Mouse (Mus musculus) kidney, postnatal 10 days (tissue): Measurements from ENCODE around the gene Kif5a.

Experiments used
- DNase-seq: peaks from one replicate; pipeline ENCODE4 v3.0.0; 2021; ENCODE audit warnings: mixed read lengths

The Kif5a gene

DNA sequence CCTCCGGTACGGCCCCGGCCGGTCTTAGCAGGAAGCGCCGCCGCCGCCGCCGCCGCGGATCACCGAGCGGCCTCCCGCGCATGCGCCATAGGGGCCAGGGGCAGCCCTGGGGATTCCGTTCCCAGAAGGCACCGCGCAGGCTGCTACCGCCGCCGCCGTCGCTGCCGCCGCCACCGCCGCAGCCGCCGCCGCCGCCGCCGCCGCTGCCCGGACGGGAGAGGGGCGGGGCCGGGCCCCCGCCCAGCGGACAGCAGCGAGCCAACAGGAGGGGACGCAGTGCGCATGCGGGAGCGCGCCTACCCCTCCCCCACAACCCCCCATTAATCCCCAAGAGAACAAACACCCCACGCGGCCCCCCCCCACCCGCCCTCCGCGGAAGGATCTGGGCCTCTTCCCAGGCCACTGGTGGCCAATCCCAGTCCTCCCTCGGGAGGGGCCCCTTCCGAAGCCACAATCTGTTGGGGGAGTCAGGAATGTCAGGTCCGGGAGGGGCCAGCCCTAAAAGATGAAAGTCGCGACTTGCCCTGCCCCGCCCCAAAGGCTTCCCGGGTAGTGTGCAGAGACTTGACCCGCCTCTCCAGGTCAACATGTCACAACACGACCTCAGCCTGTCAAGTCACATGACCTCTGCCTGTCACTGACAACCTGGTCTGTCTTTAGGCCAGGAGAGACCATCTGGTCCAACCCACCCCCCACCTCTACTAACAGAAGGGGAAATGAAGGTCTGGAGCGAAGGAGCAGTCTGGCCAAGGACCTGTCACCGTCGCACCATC is 25.8 kb upstream of the Kif5a start, which contains the start of gene Mbd6:
Gene Mbd6 (minus strand): TSS at position 219 of the 773 bp plus-strand sequence.
- peak; percentile 94 for DNase-seq

DNA sequence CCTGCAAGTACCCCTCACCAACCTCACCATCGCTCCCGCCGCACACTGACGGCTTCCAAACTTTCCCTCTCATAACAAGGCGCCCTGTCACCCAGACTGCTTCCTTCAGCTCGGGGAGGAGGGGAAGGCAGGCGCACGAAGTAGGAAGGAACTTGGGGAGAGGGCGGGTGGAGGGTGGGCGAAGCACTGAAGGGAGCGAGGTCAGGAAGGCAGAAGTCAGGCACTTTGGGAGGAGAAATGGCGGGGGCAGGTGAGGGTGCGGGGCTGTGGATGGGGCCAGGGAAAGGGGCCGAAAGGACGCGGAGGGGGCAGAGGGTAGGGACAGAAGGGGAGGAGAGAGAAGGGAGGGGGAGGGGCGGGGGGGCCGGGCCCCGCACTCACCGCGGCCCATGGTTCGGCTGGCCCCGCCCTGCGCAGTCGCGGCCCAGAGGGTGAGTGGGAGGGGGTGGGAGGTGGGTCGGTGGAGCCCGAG is 25.2 kb upstream of the Kif5a start:
- peak; percentile 81 for DNase-seq

DNA sequence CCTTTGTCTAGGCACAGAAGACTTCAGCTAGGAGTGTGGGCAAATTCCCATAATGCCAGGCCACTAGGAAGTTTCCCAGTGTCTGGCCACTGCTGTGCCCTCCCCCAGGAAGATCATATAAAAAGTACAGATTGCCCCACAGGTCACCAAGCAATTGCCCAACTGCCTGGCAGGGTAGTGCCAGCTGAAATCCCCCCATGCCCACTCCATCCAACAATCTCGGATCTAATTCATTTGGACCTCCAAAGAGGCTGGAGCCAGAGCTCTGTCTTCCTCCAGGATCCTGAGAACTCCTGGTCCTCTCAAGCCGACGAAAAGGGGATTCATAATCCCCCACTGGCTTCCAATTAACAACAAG is 24.8 kb upstream of the Kif5a start:
- DNase-seq = no peak

- no peak for DNase-seq
These were observed 24.3 kb upstream of the Kif5a start for GRCm38 (mm10) chr10:127287271-127287935.

DNA sequence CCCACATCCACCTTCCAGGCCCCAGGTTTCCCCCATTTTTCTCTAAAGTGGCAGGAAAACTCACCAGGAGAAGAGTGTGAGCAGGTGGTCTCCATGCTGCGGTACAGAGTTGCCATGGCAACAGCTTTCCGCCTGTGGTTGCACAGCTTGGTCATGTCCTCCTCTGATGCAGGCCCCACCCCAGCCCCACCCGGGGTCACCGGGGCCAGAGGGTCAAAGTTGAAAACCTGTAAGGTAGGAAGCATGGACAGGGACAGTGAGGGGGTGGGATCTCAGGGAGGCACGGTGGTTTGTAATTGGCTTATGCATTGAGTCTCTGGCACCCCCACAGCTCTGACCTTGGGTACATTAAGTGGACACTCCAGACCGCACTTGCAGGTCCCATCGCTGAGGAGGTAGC is 23.6 kb upstream of the Kif5a start:
- DNase-seq = no peak

GRCm38 (mm10) chr10:127286194-127286593 is 23.0 kb upstream of the Kif5a start:
- DNase-seq = no peak

DNA sequence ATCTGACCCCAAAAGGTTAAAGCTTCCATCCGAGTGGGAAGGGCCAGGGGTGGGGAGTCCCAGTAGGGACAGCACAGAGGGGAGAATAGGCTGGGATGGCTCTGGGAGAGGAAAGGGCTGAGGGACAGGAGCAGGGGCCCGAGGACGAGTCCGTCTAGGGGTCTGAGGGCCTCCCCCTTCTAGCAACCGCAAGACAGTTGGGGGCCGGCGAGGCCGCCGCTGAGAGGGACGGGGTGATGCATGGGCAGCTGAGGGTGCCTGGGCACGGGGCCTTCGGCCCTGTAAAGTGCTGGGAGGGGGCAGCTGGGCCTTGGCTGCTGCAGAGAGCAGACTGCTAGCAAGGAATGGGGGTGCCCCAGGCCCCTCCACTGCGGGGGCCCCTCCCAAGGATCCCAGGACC is 22.5 kb upstream of the Kif5a start:
- DNase-seq = no peak

DNA sequence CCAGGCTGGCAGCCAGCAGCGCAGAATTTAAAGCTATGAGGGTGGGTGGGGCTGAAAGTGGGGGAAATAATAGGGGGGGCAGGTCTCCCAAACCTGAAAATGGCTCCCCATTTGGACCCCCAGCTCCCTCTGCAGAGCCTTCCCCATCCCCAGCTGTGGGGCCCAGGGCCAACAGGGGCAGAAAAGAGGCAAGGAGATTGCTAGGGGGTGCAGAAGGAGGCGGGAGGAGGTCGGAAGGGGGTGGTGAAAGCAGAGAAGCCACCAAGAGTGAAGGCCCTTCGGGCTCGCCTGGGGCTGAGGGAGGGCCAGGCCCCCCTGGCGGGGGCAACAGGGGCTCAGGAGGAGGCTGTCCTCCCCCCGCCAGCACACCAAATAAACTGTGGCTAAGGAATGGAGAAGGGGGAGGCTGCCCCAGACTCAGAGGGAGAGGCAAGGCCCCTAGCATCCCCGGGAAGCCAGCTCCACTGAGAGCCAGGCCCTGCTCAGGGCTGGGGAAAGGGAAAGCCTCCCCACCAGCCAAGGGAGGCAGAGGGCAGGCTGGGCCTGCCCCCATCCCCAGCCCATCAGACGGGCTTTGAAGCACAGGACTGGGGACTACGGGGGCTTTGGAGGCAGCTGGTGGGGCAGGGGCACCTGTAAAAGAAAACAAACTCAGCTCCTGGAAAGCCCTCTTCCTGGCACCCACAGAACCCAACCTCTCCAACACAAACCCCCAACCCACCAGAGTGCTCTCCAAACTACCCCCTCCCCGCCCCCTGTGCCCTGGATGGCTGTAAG is 21.8 kb upstream of the Kif5a start:
- DNase-seq = no peak

GRCm38 (mm10) chr10:127284105-127284622 is 21.0 kb upstream of the Kif5a start:
- no peak for DNase-seq

- DNase-seq = no peak
These were observed 19.6 kb upstream of the Kif5a start for GRCm38 (mm10) chr10:127282620-127283215.

- DNase-seq = no peak
These were observed 18.2 kb upstream of the Kif5a start for GRCm38 (mm10) chr10:127281316-127281715.

GRCm38 (mm10) chr10:127279730-127280129 is 16.6 kb upstream of the Kif5a start:
- no peak for DNase-seq

DNA sequence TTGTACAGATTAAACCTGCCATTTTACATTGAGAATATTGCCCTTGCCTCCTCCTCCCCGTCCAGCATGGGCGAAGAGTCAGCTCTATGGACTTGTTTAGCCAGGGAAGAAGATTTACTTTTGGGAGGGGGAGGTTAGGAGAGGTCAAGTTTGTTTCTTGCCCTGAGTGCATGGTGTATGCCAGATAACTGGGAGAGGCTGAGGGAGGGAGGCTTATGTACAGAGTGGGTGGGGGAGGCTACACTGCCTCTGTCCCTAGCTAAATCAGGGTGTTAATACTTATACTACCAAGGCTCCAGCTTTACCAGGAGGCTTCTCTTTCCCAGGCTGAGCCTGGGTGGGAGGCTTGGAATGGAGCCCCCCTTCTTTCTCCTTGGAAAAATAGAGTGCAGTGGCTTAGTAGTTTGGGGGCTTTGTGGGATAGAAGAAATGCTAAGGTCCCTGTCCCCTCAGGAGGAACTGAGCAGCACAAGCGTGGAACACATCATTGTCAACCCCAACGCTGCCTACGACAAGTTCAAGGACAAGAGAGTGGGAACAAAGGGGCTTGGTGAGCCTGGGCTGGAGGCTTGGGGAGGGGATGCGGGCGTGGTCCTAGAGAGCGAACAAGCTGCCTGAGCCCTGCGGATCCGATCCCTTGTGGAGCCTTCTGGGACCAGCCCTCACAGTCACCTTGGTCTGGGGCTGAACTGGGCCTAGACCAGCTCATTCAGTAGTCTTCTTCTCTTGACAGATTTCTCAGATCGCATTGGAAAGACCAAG is 11.3 kb upstream of the Kif5a start:
- no peak for DNase-seq

GRCm38 (mm10) chr10:127272371-127272770 is 9.2 kb upstream of the Kif5a start:
- DNase-seq = no peak

DNA sequence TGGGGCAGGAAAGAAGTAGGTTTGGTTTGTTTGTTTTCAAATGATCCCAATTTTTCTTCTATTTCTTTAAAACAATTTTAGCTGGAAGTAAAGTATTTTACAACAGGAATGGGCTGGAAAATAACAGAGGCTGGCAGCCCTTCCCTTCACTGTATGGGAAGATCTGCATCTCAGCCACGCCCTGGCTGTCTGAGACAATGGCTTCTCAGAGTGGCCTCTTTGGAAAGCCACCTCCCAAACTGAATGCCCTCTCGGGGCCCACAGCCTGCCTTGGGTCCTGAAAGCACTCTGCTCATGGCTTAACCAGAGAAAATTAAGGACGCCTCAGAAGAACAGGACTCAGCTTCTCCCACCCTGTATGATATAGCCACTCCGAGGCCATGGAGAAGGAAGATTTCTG is 6.7 kb upstream of the Kif5a start:
- DNase-seq = no peak

DNA sequence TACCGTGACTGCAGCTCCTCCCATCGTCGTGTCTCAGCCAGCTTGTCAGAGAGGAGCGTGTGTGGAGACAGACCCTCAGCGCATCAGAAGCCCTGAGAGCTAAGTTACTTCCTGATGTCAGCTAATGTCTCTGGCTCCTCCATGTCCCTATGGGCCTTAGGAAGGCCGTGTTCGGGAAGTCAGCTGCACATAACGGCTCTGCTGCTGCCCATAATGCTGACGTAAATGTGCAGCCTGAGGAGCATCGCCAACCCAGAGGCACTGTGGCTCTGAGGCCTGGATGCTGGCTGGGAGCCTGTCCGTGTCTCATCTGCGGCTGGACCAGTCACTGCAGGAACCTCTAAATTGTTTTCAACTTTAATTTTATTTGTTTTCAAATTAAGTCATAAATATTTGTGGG is 5.9 kb upstream of the Kif5a start:
- DNase-seq = no peak

DNA sequence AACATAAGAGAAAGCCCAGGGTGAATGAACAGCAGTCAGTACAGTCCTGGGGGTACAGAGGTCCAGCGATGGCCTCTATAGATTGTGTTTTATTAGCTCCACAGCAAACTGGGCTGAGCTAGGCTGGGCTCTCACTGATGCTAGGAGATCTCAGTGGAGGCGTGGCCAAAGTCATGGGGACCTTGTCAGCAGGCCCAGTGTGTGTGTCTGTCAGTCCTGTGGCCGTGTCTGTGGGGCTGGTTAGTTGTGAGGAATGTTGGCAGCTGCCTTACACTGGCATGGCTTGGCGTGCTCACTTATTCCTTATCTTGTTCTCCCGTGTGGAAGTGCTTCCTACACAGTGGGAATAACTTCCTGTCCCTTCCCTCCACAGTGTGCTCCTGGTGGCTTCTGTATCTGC is 5.3 kb upstream of the Kif5a start:
- DNase-seq = no peak

- no peak for DNase-seq
These were observed 4.2 kb upstream of the Kif5a start for GRCm38 (mm10) chr10:127267318-127267717.

DNA sequence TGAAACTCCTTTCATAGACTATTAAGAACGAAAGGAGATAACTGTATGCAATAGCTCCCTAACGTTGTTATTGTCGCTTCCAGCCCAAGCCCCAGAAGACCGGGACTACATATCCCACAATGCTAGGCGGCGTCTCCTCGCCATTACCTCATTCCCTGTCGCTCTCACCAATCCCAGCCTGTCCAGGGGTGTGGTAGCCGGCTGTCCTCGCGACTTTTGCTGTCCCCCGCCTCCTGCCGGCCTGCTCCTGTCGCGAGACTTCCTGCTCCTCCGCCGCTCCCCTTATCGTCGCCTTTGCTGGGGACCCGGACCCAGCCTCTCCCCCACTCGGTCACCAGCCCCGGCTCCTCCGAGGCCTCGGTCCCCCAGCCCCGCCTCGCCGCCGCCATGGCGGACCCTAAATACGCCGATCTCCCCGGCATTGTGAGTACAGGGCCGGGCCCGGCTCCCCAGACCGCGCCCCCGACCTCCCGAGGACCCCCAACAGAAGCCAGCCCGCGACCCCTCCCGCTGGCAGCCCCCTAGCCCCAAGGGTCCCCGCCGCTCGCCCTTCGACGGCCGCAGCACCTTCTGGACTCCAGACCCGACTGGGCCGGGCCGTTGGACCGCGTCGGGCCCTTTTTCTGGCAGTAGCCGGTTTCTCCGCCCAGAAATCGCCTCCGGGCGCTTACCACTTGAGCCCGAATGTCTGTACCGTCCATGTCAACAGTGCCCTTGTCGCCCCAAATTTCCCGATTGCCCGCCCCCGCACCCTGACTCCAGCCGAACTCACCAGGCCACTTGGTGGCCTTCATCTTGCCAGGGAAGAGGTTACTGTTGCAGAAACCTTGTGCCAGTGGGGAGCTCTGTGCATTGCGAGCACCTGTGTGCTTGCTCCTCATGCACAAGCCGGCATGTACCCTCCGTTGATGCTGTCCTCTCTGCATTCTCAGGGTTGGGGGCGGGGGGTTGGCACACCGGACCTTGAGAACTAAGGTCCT is 3.3 kb upstream of the Kif5a start, which contains the start of gene Dctn2:
Gene Dctn2 (plus strand): TSS at position 257 of the 980 bp plus-strand sequence.
- peak; percentile 96 for DNase-seq

DNA sequence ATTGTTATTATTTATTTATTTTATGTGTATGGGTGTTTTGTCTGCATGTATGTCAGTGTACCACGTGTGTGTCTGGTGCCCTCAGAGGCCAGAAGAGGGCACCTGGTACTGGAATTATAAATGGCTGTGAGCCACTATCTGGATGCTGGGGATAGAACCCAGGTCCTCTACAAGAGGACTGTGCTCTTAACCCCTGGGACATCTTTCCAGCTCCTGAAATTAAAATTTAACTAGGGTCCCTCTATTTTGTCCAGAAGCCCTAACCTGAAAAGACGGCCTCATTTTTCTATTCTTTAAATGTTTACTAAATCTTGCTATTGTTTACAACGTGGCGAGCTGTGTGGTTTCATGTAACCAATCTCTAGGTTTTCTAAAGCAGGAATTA is 2.6 kb upstream of the Kif5a start:
- DNase-seq = no peak

GRCm38 (mm10) chr10:127264971-127265370 is 1.8 kb upstream of the Kif5a start:
- no peak for DNase-seq
